Mouse (Mus musculus) embryonic fibroblast, embryonic 13.5 days (primary cell): ENCODE results near the gene Trpv3.

Experiments used
- CTCF ChIP-seq: IDR thresholded peaks from 2 replicates; pipeline ENCODE4 v1.5.1; 2011; ENCODE audit warnings: mild to moderate bottlenecking, control low read depth, low read length, moderate library complexity, borderline replicate concordance; ENCODE audit not compliant: insufficient read depth
- POLR2A ChIP-seq: IDR thresholded peaks from 2 replicates; pipeline ENCODE4 v1.6.1; 2011; ENCODE audit warnings: low read depth, mild to moderate bottlenecking, control low read depth, low read length, moderate library complexity

GRCm38 (mm10) chr11:73242199-73242598 lies 25.0 kb upstream of the Trpv3 start:
- TF ChIP-seq CTCF (no peak), POLR2A (no peak)
